Mouse (Mus musculus) C2C12 (cell line): ENCODE results near the gene Gm20696. TPM values are rescaled to one million over a fixed set of nuclear protein-coding genes. Genes with fewer than 3 reads are reported as not detected.

ENCODE experiments used
- H3K27me3 ChIP-seq: one replicate; pipeline ENCODE4 v1.6.1; 2011; ENCODE audit not compliant: control insufficient read depth, insufficient read depth, insufficient read length
- H3K36me3 ChIP-seq: one replicate; pipeline ENCODE4 v1.6.1; 2011; ENCODE audit not compliant: control insufficient read depth, insufficient read depth
- H3K4me3 ChIP-seq: one replicate; pipeline ENCODE4 v1.5.1; 2011; ENCODE audit warnings: mild to moderate bottlenecking, control low read depth; ENCODE audit not compliant: poor library complexity, insufficient read depth, severe bottlenecking
- H3K79me2 ChIP-seq: one replicate; pipeline ENCODE4 v1.6.1; 2011; ENCODE audit not compliant: control insufficient read depth, insufficient read depth
- H3K79me3 ChIP-seq: one replicate; pipeline ENCODE4 v1.6.1; 2011; ENCODE audit warnings: low read depth, control low read depth
- H3ac ChIP-seq: one replicate; pipeline ENCODE3; 2011; ENCODE audit warnings: low read depth; ENCODE audit not compliant: control insufficient read depth, insufficient read length
- CEBPB ChIP-seq: IDR thresholded peaks from one replicate; pipeline ENCODE4 v1.6.1; 2011; ENCODE audit warnings: low read depth, mild to moderate bottlenecking, control low read depth, moderate library complexity
- CTCF ChIP-seq: IDR thresholded peaks from one replicate; pipeline ENCODE4 v1.5.1; 2011; ENCODE audit not compliant: control insufficient read depth, insufficient read depth, insufficient read length
- FOSL1 ChIP-seq: IDR thresholded peaks from one replicate; pipeline ENCODE4 v1.8.0; 2011; ENCODE audit warnings: mild to moderate bottlenecking, low read length; ENCODE audit not compliant: poor library complexity, insufficient read depth, severe bottlenecking
- MAX ChIP-seq: IDR thresholded peaks from one replicate; pipeline ENCODE4 v1.6.1; 2011; ENCODE audit warnings: mild to moderate bottlenecking, control low read depth
- MYOD1 ChIP-seq: IDR thresholded peaks from one replicate; pipeline ENCODE4 v1.6.1; 2011; ENCODE audit warnings: low read depth; ENCODE audit not compliant: control insufficient read depth, insufficient read length
- MYOG ChIP-seq: IDR thresholded peaks from one replicate; pipeline ENCODE4 v1.6.1; 2011; ENCODE audit not compliant: control insufficient read depth, insufficient read length; ENCODE audit errors: extremely low read depth
- USF1 ChIP-seq: IDR thresholded peaks from one replicate; pipeline ENCODE4 v1.6.1; 2011; ENCODE audit warnings: low read depth, mild to moderate bottlenecking, control low read depth, moderate library complexity
- polyA plus RNA-seq: library from polyadenylated mRNA; unstranded; fragments of >200 nt; fragmentation: generic; extraction: Trizol; gene quantifications from one replicate; pipeline ENCODE4 v1.2.1, GENCODE M21; 2012; ENCODE audit warnings: missing spikeins

The Gm20696 gene
- polyA plus RNA-seq, 1 experiment, result 0.20 TPM

GRCm38 (mm10) chr6:99409602-99410001, 257.0 kb downstream of the Gm20696 start:
- H3K4me3 ChIP-seq, result no peak overlapping the region
- TF ChIP-seq FOSL1, result no peak
- no peaks in the 10 kb centered on the region for H3K79me3 ChIP-seq
- H3K36me3 ChIP-seq, result no peaks in the 10 kb centered on the region
- H3K27me3 ChIP-seq, result no peaks in the 10 kb centered on the region
- no peak overlapping the region for H3ac ChIP-seq
- no peaks in the 10 kb centered on the region for H3K79me2 ChIP-seq

DNA sequence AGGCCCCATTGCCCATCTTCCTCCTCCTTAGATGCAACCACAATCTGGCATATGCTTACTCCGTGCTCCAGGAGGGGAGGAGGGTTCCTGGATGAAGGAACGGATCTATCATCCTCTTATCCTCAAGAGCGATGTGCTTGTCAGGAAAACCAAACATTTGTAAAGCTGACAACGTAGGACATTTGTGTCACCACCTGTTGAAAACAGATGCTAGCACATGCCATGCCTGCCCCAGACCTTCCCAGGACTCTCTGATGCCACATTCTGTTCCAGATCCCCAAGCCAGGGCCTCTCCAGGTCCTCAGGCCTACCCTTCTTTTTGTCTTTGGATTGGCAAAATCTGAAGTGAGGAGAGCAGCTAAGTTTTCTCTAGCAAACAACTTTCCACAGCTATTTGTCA, 257.7 kb downstream of the Gm20696 start:
- Histone ChIP-seq H3ac (no peak overlapping the region), H3K27me3 (no peaks in the 10 kb centered on the region), H3K79me2 (no peaks in the 10 kb centered on the region), H3K36me3 (no peaks in the 10 kb centered on the region), H3K79me3 (no peaks in the 10 kb centered on the region), H3K4me3 (no peak overlapping the region)
- TF ChIP-seq MAX, result no peak
- no peak for TF ChIP-seq CTCF
- no peak for TF ChIP-seq MYOG
- TF ChIP-seq USF1, result no peak
- TF ChIP-seq FOSL1, result no peak
- no peak for TF ChIP-seq MYOD1
- no peak for TF ChIP-seq CEBPB

GRCm38 (mm10) chr6:99403755-99404390, 262.7 kb downstream of the Gm20696 start:
- no peak overlapping the region for H3K4me3 ChIP-seq
- H3ac ChIP-seq, result no peak overlapping the region
- H3K79me2 ChIP-seq, result no peaks in the 10 kb centered on the region
- no peaks in the 10 kb centered on the region for H3K36me3 ChIP-seq
- H3K27me3 ChIP-seq, result no peaks in the 10 kb centered on the region
- TF ChIP-seq USF1, result no peak
- no peaks in the 10 kb centered on the region for H3K79me3 ChIP-seq

- Histone ChIP-seq H3K79me3 (no peaks in the 10 kb centered on the region), H3K4me3 (no peak overlapping the region), H3K36me3 (no peaks in the 10 kb centered on the region), H3ac (no peak overlapping the region), H3K79me2 (no peaks in the 10 kb centered on the region), H3K27me3 (no peaks in the 10 kb centered on the region)
- TF ChIP-seq MAX, result no peak
- no peak for TF ChIP-seq FOSL1
- no peak for TF ChIP-seq CEBPB
- no peak for TF ChIP-seq CTCF
- no peak for TF ChIP-seq USF1
- TF ChIP-seq MYOG, result no peak
Measured at GRCm38 (mm10) chr6:99402941-99403340, 263.7 kb downstream of the Gm20696 start.

- TF ChIP-seq USF1, result no peak
- no peak for TF ChIP-seq MYOD1
- no peak for TF ChIP-seq CEBPB
- no peak for TF ChIP-seq FOSL1
- TF ChIP-seq MYOG, result no peak
- TF ChIP-seq CTCF, result no peak
- no peak for TF ChIP-seq MAX
- Histone ChIP-seq H3K4me3 (no peak overlapping the region), H3K79me3 (no peaks in the 10 kb centered on the region), H3K36me3 (no peaks in the 10 kb centered on the region), H3K27me3 (no peaks in the 10 kb centered on the region), H3ac (no peak overlapping the region), H3K79me2 (no peaks in the 10 kb centered on the region)
Measured at GRCm38 (mm10) chr6:99402370-99402769, 264.2 kb downstream of the Gm20696 start.

- H3K79me3 ChIP-seq, result no peaks in the 10 kb centered on the region
- no peaks in the 10 kb centered on the region for H3K79me2 ChIP-seq
- H3ac ChIP-seq, result no peak overlapping the region
- H3K36me3 ChIP-seq, result no peaks in the 10 kb centered on the region
- H3K4me3 ChIP-seq, result no peak overlapping the region
- no peaks in the 10 kb centered on the region for H3K27me3 ChIP-seq
- no peak for TF ChIP-seq MYOD1
- TF ChIP-seq FOSL1, result no peak
- no peak for TF ChIP-seq MAX
- TF ChIP-seq CEBPB, result no peak
- TF ChIP-seq CTCF, result no peak
- no peak for TF ChIP-seq MYOG
- TF ChIP-seq USF1, result no peak
Measured at GRCm38 (mm10) chr6:99401801-99402200, 264.8 kb downstream of the Gm20696 start.
